1 mouse cellular context compared by ENCODE assay signal in the genomic region with DNA sequence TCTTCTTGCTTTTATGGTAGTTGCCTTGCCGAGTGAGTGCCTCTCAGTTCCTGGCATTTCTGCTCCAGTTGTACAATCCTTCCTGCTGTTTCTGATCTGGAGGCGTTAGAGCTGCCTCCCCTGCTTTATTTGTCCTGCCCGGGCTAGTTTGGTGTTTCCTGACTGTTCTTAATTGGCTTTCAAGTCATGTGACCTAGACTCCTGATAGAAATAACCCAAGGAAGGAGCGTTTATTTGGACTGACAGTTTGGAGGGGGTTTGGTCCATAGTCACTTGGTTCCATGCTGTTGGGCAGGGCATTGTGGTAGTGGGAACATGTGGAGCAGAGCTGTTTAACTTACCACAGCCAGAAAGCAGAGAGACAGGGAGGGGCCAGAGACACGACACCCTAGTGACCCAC.
TF ChIP-seq lines count a peak whose summit lies in the region.

No protein-coding gene starts in this region.

TF ChIP-seq in ES-E14, 5 proteins besides CTCF, POLR2A, EP300 and RAD21 (continued from another document):
- TF ChIP-seq ZC3H11A (IDR thresholded peaks at IDR 0.05; ENCODE audit: borderline replicate concordance, low read depth, low read length): no peak
